Mouse (Mus musculus): ENCODE measurements around the gene Asb1. TPM values are rescaled to one million over a fixed set of nuclear protein-coding genes. Genes with fewer than 3 reads are reported as not detected.

Asb1 gene
- total RNA-seq, 1 experiment: 12.2 TPM

- in situ Hi-C loops (cut with MboI; ENCODE audit: low sequenced_read_pairs in 2 of 2, unreplicated experiment in 2 of 2): no loop called here
- Histone ChIP-seq H3K4me3 (ENCODE audit: insufficient read depth in 1 of 2, low read depth in 1 of 2, low read length in 2 of 2, poor library complexity in 1 of 2, severe bottlenecking in 1 of 2) (no peak overlapping the region), H3K9ac (ENCODE audit: insufficient read depth, low read depth, low read length, poor library complexity, severe bottlenecking) (no peak overlapping the region), H3K27ac (ENCODE audit: insufficient read depth, low read depth, low read length, poor library complexity, severe bottlenecking) (no peak overlapping the region; the same call in 1 of the 2 replicates), H3K36me3 (ENCODE audit: control insufficient read depth, insufficient read depth, low read length, poor library complexity, severe bottlenecking) (no peaks in the 10 kb centered on the region), H3K9me3 (ENCODE audit: control insufficient read depth, insufficient read depth, low read depth, low read length) (no peaks in the 10 kb centered on the region), H3K4me1 (ENCODE audit: control insufficient read depth in 2 of 2, insufficient read depth in 2 of 2, low read length in 2 of 2, poor library complexity in 1 of 2) (peaks cover 0 to 14% of the 10 kb centered on the region in 2 experiments; a peak in 1 of 4 replicates)
- TF ChIP-seq MAFK (IDR thresholded peaks at IDR 0.05; ENCODE audit: insufficient read depth, low read depth, low read length) (no peak), HCFC1 (IDR thresholded peaks at IDR 0.05; ENCODE audit: borderline replicate concordance, insufficient read depth, low read length) (no peak), ZC3H11A (IDR thresholded peaks at IDR 0.05; ENCODE audit: borderline replicate concordance, low read depth, low read length) (no peak)
- DNase-seq (ENCODE audit: low read depth, low spot score): no peak
Observed at GRCm38 (mm10) chr1:91538570-91538929, 1.8 kb upstream of the Asb1 start.

GRCm38 (mm10) chr1:91539246-91539645 lies 1.1 kb upstream of the Asb1 start:
- DNase-seq (ENCODE audit: low read depth, low spot score): no peak
- Histone ChIP-seq H3K9ac (ENCODE audit: insufficient read depth, low read depth, low read length, poor library complexity, severe bottlenecking) (no peak overlapping the region), H3K27ac (ENCODE audit: insufficient read depth, low read depth, low read length, poor library complexity, severe bottlenecking) (no peak overlapping the region), H3K4me1 (ENCODE audit: control insufficient read depth in 2 of 2, insufficient read depth in 2 of 2, low read length in 2 of 2, poor library complexity in 1 of 2) (peaks cover 0 to 13% of the 10 kb centered on the region in 2 experiments; a peak in 1 of 4 replicates), H3K9me3 (ENCODE audit: control insufficient read depth, insufficient read depth, low read depth, low read length) (no peaks in the 10 kb centered on the region), H3K4me3 (ENCODE audit: insufficient read depth in 1 of 2, low read depth in 1 of 2, low read length in 2 of 2, poor library complexity in 1 of 2, severe bottlenecking in 1 of 2) (peak overlapping the region in 1 of 2 experiments; percentile 83; a peak in 2 of 4 replicates), H3K36me3 (ENCODE audit: control insufficient read depth, insufficient read depth, low read length, poor library complexity, severe bottlenecking) (no peaks in the 10 kb centered on the region)
- in situ Hi-C loops (cut with MboI; ENCODE audit: low sequenced_read_pairs in 2 of 2, unreplicated experiment in 2 of 2): no loop called here
- TF ChIP-seq CHD2 (IDR thresholded peaks at IDR 0.05; ENCODE audit: low read depth, low read length) (no peak), ZC3H11A (IDR thresholded peaks at IDR 0.05; ENCODE audit: borderline replicate concordance, low read depth, low read length) (no peak), HCFC1 (IDR thresholded peaks at IDR 0.05; ENCODE audit: borderline replicate concordance, insufficient read depth, low read length) (no peak), ZNF384 (IDR thresholded peaks at IDR 0.05; ENCODE audit: low read depth, low read length) (no peak)

GRCm38 (mm10) chr1:91539704-91540270 lies 557 bp upstream of the Asb1 start:
- H3K4me3 ChIP-seq (ENCODE audit: insufficient read depth in 1 of 2, low read depth in 1 of 2, low read length in 2 of 2, poor library complexity in 1 of 2, severe bottlenecking in 1 of 2): peak overlapping the region; percentile 83
- no peak for TF ChIP-seq MAFK (IDR thresholded peaks at IDR 0.05; ENCODE audit: insufficient read depth, low read depth, low read length)
- no peak for TF ChIP-seq ZNF384 (IDR thresholded peaks at IDR 0.05; ENCODE audit: low read depth, low read length)
- no peak for TF ChIP-seq HCFC1 (IDR thresholded peaks at IDR 0.05; ENCODE audit: borderline replicate concordance, insufficient read depth, low read length)
- no peak for TF ChIP-seq ZC3H11A (IDR thresholded peaks at IDR 0.05; ENCODE audit: borderline replicate concordance, low read depth, low read length)
- TF ChIP-seq CHD2 (IDR thresholded peaks at IDR 0.05; ENCODE audit: low read depth, low read length): no peak
- no peaks in the 10 kb centered on the region for H3K36me3 ChIP-seq (ENCODE audit: control insufficient read depth, insufficient read depth, low read length, poor library complexity, severe bottlenecking)
- peaks cover 0 to 13% of the 10 kb centered on the region in 2 experiments; a peak in 1 of 4 replicates for H3K4me1 ChIP-seq (ENCODE audit: control insufficient read depth in 2 of 2, insufficient read depth in 2 of 2, low read length in 2 of 2, poor library complexity in 1 of 2)
- no peak for DNase-seq (ENCODE audit: low read depth, low spot score)
- H3K27ac ChIP-seq (ENCODE audit: insufficient read depth, low read depth, low read length, poor library complexity, severe bottlenecking): no peak overlapping the region
- no peaks in the 10 kb centered on the region for H3K9me3 ChIP-seq (ENCODE audit: control insufficient read depth, insufficient read depth, low read depth, low read length)
- H3K9ac ChIP-seq (ENCODE audit: insufficient read depth, low read depth, low read length, poor library complexity, severe bottlenecking): peak overlapping the region; percentile 32; the same call in 1 of the 2 replicates
- in situ Hi-C loops (cut with MboI; ENCODE audit: low sequenced_read_pairs in 2 of 2, unreplicated experiment in 2 of 2): no loop called here

- Histone ChIP-seq H3K36me3 (ENCODE audit: control insufficient read depth, insufficient read depth, low read length, poor library complexity, severe bottlenecking) (no peaks in the 10 kb centered on the region; the same call in 1 of the 2 replicates), H3K9me3 (ENCODE audit: control insufficient read depth, insufficient read depth, low read depth, low read length) (no peaks in the 10 kb centered on the region), H3K4me1 (ENCODE audit: control insufficient read depth in 2 of 2, insufficient read depth in 2 of 2, low read length in 2 of 2, poor library complexity in 1 of 2) (peaks cover 0 to 7% of the 10 kb centered on the region in 2 experiments; a peak in 1 of 4 replicates), H3K4me3 (ENCODE audit: insufficient read depth in 1 of 2, low read depth in 1 of 2, low read length in 2 of 2, poor library complexity in 1 of 2, severe bottlenecking in 1 of 2) (peak overlapping the region; percentile 83), H3K9ac (ENCODE audit: insufficient read depth, low read depth, low read length, poor library complexity, severe bottlenecking) (peak overlapping the region; percentile 75), H3K27ac (ENCODE audit: insufficient read depth, low read depth, low read length, poor library complexity, severe bottlenecking) (no peak overlapping the region)
- no peak for TF ChIP-seq ZNF384 (IDR thresholded peaks at IDR 0.05; ENCODE audit: low read depth, low read length)
- TF ChIP-seq MAFK (IDR thresholded peaks at IDR 0.05; ENCODE audit: insufficient read depth, low read depth, low read length): no peak
- no peak for TF ChIP-seq HCFC1 (IDR thresholded peaks at IDR 0.05; ENCODE audit: borderline replicate concordance, insufficient read depth, low read length)
- TF ChIP-seq ZC3H11A (IDR thresholded peaks at IDR 0.05; ENCODE audit: borderline replicate concordance, low read depth, low read length): no peak
- DNase-seq (ENCODE audit: low read depth, low spot score): no peak
- in situ Hi-C loops (cut with MboI; ENCODE audit: low sequenced_read_pairs in 2 of 2, unreplicated experiment in 2 of 2): no loop called here
Observed at GRCm38 (mm10) chr1:91541042-91541592, 773 bp downstream of the Asb1 start.

Measured in ES-E14 (cell line).